Mouse (Mus musculus) forebrain, embryonic 15.5 days (tissue): ENCODE measurements around the gene Pip5kl1. TPM values are rescaled to one million over a fixed set of nuclear protein-coding genes. Genes with fewer than 3 reads are reported as not detected.

ENCODE experiments used
- ATAC-seq: fragments of 200-750 bp; cut with Nextera tagmentation; replicated peaks from 2 replicates; pipeline ENCODE4 v1.8.0; 2017; ENCODE audit warnings: mild to moderate bottlenecking, moderate TSS enrichment, moderate library complexity
- H3K27ac ChIP-seq: fragments of 300-500 bp; sonication (generic); replicated peaks from 2 replicates; pipeline ENCODE4 v1.5.1; 2015; ENCODE audit warnings: mild to moderate bottlenecking, inconsistent platforms
- H3K27me3 ChIP-seq: fragments of 300-500 bp; sonication (generic); 2 replicates; pipeline ENCODE4 v1.6.1; 2015; ENCODE audit warnings: inconsistent platforms
- H3K36me3 ChIP-seq: fragments of 300-500 bp; sonication (generic); 2 replicates; pipeline ENCODE4 v1.6.1; 2015; ENCODE audit warnings: mild to moderate bottlenecking, inconsistent platforms
- H3K4me1 ChIP-seq: fragments of 300-500 bp; sonication (generic); 2 replicates; pipeline ENCODE4 v1.6.1; 2015; ENCODE audit warnings: inconsistent platforms
- H3K4me2 ChIP-seq: fragments of 300-500 bp; sonication (generic); replicated peaks from 2 replicates; pipeline ENCODE4 v1.6.1; 2015; ENCODE audit warnings: mild to moderate bottlenecking, inconsistent platforms
- H3K4me3 ChIP-seq: fragments of 300-500 bp; sonication (generic); 2 replicates; pipeline ENCODE4 v1.5.1; 2015; ENCODE audit warnings: mild to moderate bottlenecking, inconsistent platforms
- H3K9ac ChIP-seq: fragments of 300-500 bp; sonication (generic); replicated peaks from 2 replicates; pipeline ENCODE4 v1.6.1; 2015; ENCODE audit warnings: mild to moderate bottlenecking, inconsistent platforms
- H3K9me3 ChIP-seq: fragments of 300-500 bp; sonication (generic); 2 replicates; pipeline ENCODE4 v1.6.1; 2016; ENCODE audit warnings: inconsistent platforms
- WGBS: fragments of 180-500 bp; shearing (Covaris S2); methylation state at CpG from one replicate; pipeline ENCODE4 v1.1.7; 2015; ENCODE audit warnings: mixed read lengths; 5-methylcytosine and 5-hydroxymethylcytosine counted together
- polyA plus RNA-seq: library from polyadenylated mRNA; unstranded; fragments of >200 nt; fragmentation: Nextera tagmentation; extraction: Ambion mirVana; gene quantifications from 2 replicates; pipeline ENCODE4 v1.2.1, GENCODE M21; 2015

Pip5kl1 gene
- polyA plus RNA-seq, 1 experiment from 2014 or later, result 4.2 TPM

- H3K27me3 ChIP-seq, result no peaks in the 10 kb centered on the region
- peaks cover 53% of the 10 kb centered on the region for H3K4me1 ChIP-seq
- H3K36me3 ChIP-seq, result no peaks in the 10 kb centered on the region
- WGBS, result 10% methylated on average over 9 of the region's 9 CpGs
- no peak overlapping the region for H3K27ac ChIP-seq
- peak overlapping the region; percentile 94 for H3K9ac ChIP-seq
- no peaks in the 10 kb centered on the region for H3K9me3 ChIP-seq
- H3K4me3 ChIP-seq, result peak overlapping the region; percentile 100
- peak overlapping the region; percentile 73 for H3K4me2 ChIP-seq
- no peak for ATAC-seq
Measured at GRCm38 (mm10) chr2:32537360-32537905, 37.2 kb upstream of the Pip5kl1 start.

GRCm38 (mm10) chr2:32537941-32538340, 36.7 kb upstream of the Pip5kl1 start:
- H3K36me3 ChIP-seq, result no peaks in the 10 kb centered on the region
- no peak overlapping the region for H3K4me3 ChIP-seq
- no peak overlapping the region for H3K9ac ChIP-seq
- peak overlapping the region; percentile 73 for H3K4me2 ChIP-seq
- H3K9me3 ChIP-seq, result no peaks in the 10 kb centered on the region
- no peak overlapping the region for H3K27ac ChIP-seq
- ATAC-seq, result no peak
- H3K4me1 ChIP-seq, result peaks cover 55% of the 10 kb centered on the region
- 74% methylated on average over 5 of the region's 5 CpGs for WGBS
- H3K27me3 ChIP-seq, result no peaks in the 10 kb centered on the region

- Histone ChIP-seq H3K4me1 (peaks cover 60% of the 10 kb centered on the region), H3K27me3 (no peaks in the 10 kb centered on the region), H3K9me3 (no peaks in the 10 kb centered on the region), H3K27ac (no peak overlapping the region), H3K36me3 (no peaks in the 10 kb centered on the region), H3K4me3 (no peak overlapping the region), H3K4me2 (0 out of 2 replicates have a peak overlapping the region, but pooled peaks have one; percentile 73), H3K9ac (no peak overlapping the region)
- 53% methylated on average over 4 of the region's 4 CpGs for WGBS
- ATAC-seq, result no peak
Measured at GRCm38 (mm10) chr2:32538461-32538860, 36.1 kb upstream of the Pip5kl1 start.

GRCm38 (mm10) chr2:32539452-32539981, 35.1 kb upstream of the Pip5kl1 start:
- no peaks in the 10 kb centered on the region for H3K9me3 ChIP-seq
- H3K4me1 ChIP-seq, result peaks cover 51% of the 10 kb centered on the region
- 79% methylated on average over 14 of the region's 14 CpGs for WGBS
- H3K9ac ChIP-seq, result no peak overlapping the region
- H3K36me3 ChIP-seq, result no peaks in the 10 kb centered on the region
- H3K4me3 ChIP-seq, result no peak overlapping the region
- H3K27ac ChIP-seq, result no peak overlapping the region
- no peak for ATAC-seq
- no peak overlapping the region for H3K4me2 ChIP-seq
- no peaks in the 10 kb centered on the region for H3K27me3 ChIP-seq

GRCm38 (mm10) chr2:32541333-32541908, 33.2 kb upstream of the Pip5kl1 start:
- H3K36me3 ChIP-seq, result no peaks in the 10 kb centered on the region
- H3K27ac ChIP-seq, result no peak overlapping the region
- H3K27me3 ChIP-seq, result no peaks in the 10 kb centered on the region
- 96% methylated on average over 2 of the region's 2 CpGs for WGBS
- H3K9ac ChIP-seq, result no peak overlapping the region
- no peak overlapping the region for H3K4me2 ChIP-seq
- peaks cover 42% of the 10 kb centered on the region for H3K4me1 ChIP-seq
- no peaks in the 10 kb centered on the region for H3K9me3 ChIP-seq
- no peak for ATAC-seq
- no peak overlapping the region for H3K4me3 ChIP-seq

GRCm38 (mm10) chr2:32541986-32542573, 32.5 kb upstream of the Pip5kl1 start:
- Histone ChIP-seq H3K27ac (no peak overlapping the region), H3K9me3 (no peaks in the 10 kb centered on the region), H3K36me3 (no peaks in the 10 kb centered on the region), H3K4me1 (peaks cover 35% of the 10 kb centered on the region), H3K9ac (no peak overlapping the region), H3K4me3 (no peak overlapping the region), H3K27me3 (no peaks in the 10 kb centered on the region), H3K4me2 (no peak overlapping the region)
- no peak for ATAC-seq
- WGBS, result 94% methylated on average over 4 of the region's 4 CpGs

GRCm38 (mm10) chr2:32543031-32543449, 31.6 kb upstream of the Pip5kl1 start:
- Histone ChIP-seq H3K36me3 (no peaks in the 10 kb centered on the region), H3K4me2 (no peak overlapping the region), H3K4me3 (no peak overlapping the region), H3K9me3 (no peaks in the 10 kb centered on the region), H3K27me3 (no peaks in the 10 kb centered on the region), H3K4me1 (peaks cover 25% of the 10 kb centered on the region), H3K27ac (no peak overlapping the region), H3K9ac (no peak overlapping the region)
- ATAC-seq, result no peak
- WGBS, result 68% methylated on average over 3 of the region's 3 CpGs

GRCm38 (mm10) chr2:32546951-32547350, 27.6 kb upstream of the Pip5kl1 start:
- Histone ChIP-seq H3K4me2 (no peak overlapping the region), H3K27me3 (no peaks in the 10 kb centered on the region), H3K4me3 (no peak overlapping the region), H3K27ac (no peak overlapping the region), H3K9ac (no peak overlapping the region), H3K9me3 (no peaks in the 10 kb centered on the region), H3K36me3 (no peaks in the 10 kb centered on the region), H3K4me1 (peaks cover 7% of the 10 kb centered on the region; the same call in 1 of the 2 replicates)
- no peak for ATAC-seq
- WGBS, result 53% methylated on average over 1 of the region's 1 CpGs

GRCm38 (mm10) chr2:32547380-32547779, 27.2 kb upstream of the Pip5kl1 start:
- Histone ChIP-seq H3K36me3 (no peaks in the 10 kb centered on the region), H3K9ac (no peak overlapping the region), H3K4me2 (no peak overlapping the region), H3K27me3 (no peaks in the 10 kb centered on the region), H3K4me1 (peaks cover 7% of the 10 kb centered on the region; the same call in 1 of the 2 replicates), H3K9me3 (no peaks in the 10 kb centered on the region), H3K27ac (no peak overlapping the region), H3K4me3 (no peak overlapping the region)
- 91% methylated on average over 5 of the region's 5 CpGs for WGBS
- ATAC-seq, result no peak

GRCm38 (mm10) chr2:32547964-32548739, 26.4 kb upstream of the Pip5kl1 start:
- Histone ChIP-seq H3K4me3 (no peak overlapping the region), H3K4me2 (no peak overlapping the region), H3K36me3 (no peaks in the 10 kb centered on the region), H3K4me1 (0 out of 2 replicates have a peak, but pooled peaks cover 3% of the 10 kb centered on the region), H3K9ac (no peak overlapping the region), H3K9me3 (no peaks in the 10 kb centered on the region), H3K27ac (no peak overlapping the region), H3K27me3 (no peaks in the 10 kb centered on the region)
- ATAC-seq, result no peak
- WGBS, result 93% methylated on average over 7 of the region's 7 CpGs

- Histone ChIP-seq H3K9me3 (no peaks in the 10 kb centered on the region), H3K9ac (no peak overlapping the region), H3K27ac (no peak overlapping the region), H3K4me2 (no peak overlapping the region), H3K36me3 (no peaks in the 10 kb centered on the region), H3K27me3 (no peaks in the 10 kb centered on the region), H3K4me3 (no peak overlapping the region), H3K4me1 (no peaks in the 10 kb centered on the region)
- WGBS, result 91% methylated on average over 9 of the region's 9 CpGs
- no peak for ATAC-seq
Measured at GRCm38 (mm10) chr2:32549171-32549570, 25.4 kb upstream of the Pip5kl1 start.

GRCm38 (mm10) chr2:32549764-32550163, 24.8 kb upstream of the Pip5kl1 start:
- Histone ChIP-seq H3K4me1 (no peaks in the 10 kb centered on the region), H3K27me3 (no peaks in the 10 kb centered on the region), H3K4me3 (no peak overlapping the region), H3K9me3 (no peaks in the 10 kb centered on the region), H3K27ac (no peak overlapping the region), H3K36me3 (no peaks in the 10 kb centered on the region), H3K4me2 (no peak overlapping the region), H3K9ac (no peak overlapping the region)
- no peak for ATAC-seq
- WGBS, result 82% methylated on average over 6 of the region's 6 CpGs
